Mouse (Mus musculus) hindbrain, postnatal 0 days (tissue): ENCODE results near the gene Calcb. TPM values are rescaled to one million over a fixed set of nuclear protein-coding genes. Genes with fewer than 3 reads are reported as not detected.

ENCODE experiments used
- ATAC-seq: fragments of 200-750 bp; cut with Nextera tagmentation; 2 replicates; pipeline ENCODE4 v1.8.0; 2017; ENCODE audit warnings: mild to moderate bottlenecking, moderate TSS enrichment, moderate library complexity
- DNase-seq: peaks from one replicate; pipeline ENCODE4 v3.0.0-alpha.2; 2015; ENCODE audit warnings: low spot score
- H3K27ac ChIP-seq: fragments of 300-500 bp; sonication (generic); 2 replicates; pipeline ENCODE4 v1.5.1; 2014; ENCODE audit warnings: mild to moderate bottlenecking
- H3K27me3 ChIP-seq: fragments of 300-500 bp; sonication (generic); 2 replicates; pipeline ENCODE4 v1.6.1; 2014; ENCODE audit warnings: low read length, mixed read lengths; ENCODE audit not compliant: insufficient read depth
- H3K36me3 ChIP-seq: fragments of 300-500 bp; sonication (generic); 2 replicates; pipeline ENCODE4 v1.6.1; 2014; ENCODE audit warnings: low read length, mixed read lengths; ENCODE audit not compliant: insufficient read depth
- H3K4me1 ChIP-seq: fragments of 300-500 bp; sonication (generic); 2 replicates; pipeline ENCODE4 v1.6.1; 2014; ENCODE audit warnings: antibody characterized with exemption, low read length, mixed read lengths; ENCODE audit not compliant: insufficient read depth
- H3K4me2 ChIP-seq: fragments of 300-500 bp; sonication (generic); 2 replicates; pipeline ENCODE4 v1.6.1; 2014; ENCODE audit warnings: low read depth, mild to moderate bottlenecking, low read length, moderate library complexity, mixed read lengths
- H3K4me3 ChIP-seq: fragments of 300-500 bp; sonication (generic); 2 replicates; pipeline ENCODE4 v1.5.1; 2014; ENCODE audit warnings: low read length
- H3K9ac ChIP-seq: fragments of 300-500 bp; sonication (generic); replicated peaks from 2 replicates; pipeline ENCODE4 v1.6.1; 2014; ENCODE audit warnings: mild to moderate bottlenecking, low read length, moderate library complexity, mixed read lengths
- H3K9me3 ChIP-seq: fragments of 300-500 bp; sonication (generic); 2 replicates; pipeline ENCODE4 v1.6.1; 2016; ENCODE audit warnings: low read length, mixed read lengths
- CTCF ChIP-seq: IDR thresholded peaks from 2 replicates; pipeline ENCODE4 v1.5.1; 2016; ENCODE audit warnings: antibody characterized with exemption, control low read depth, low read depth
- WGBS: fragments of 180-500 bp; shearing (Covaris S2); extraction: QIAGEN DNeasy Blood & Tissue Kit; methylation state at CpG from one replicate; pipeline ENCODE4 v1.1.7; 2014; 5-methylcytosine and 5-hydroxymethylcytosine counted together
- polyA plus RNA-seq: library from polyadenylated mRNA; unstranded; fragments of >200 nt; fragmentation: Nextera tagmentation; extraction: Ambion mirVana; gene quantifications from 2 replicates; pipeline ENCODE4 v1.2.1, GENCODE M21; 2015
- total RNA-seq: library from RNA; depleted of rRNA; stranded (reverse); fragments of >200 nt; gene quantifications from 2 replicates; pipeline ENCODE4 v1.2.3, GENCODE M21; 2014

Gene Calcb
- total and polyA plus RNA-seq, 2 experiments from 2014 or later = 11.5 to 13.0 TPM

DNA sequence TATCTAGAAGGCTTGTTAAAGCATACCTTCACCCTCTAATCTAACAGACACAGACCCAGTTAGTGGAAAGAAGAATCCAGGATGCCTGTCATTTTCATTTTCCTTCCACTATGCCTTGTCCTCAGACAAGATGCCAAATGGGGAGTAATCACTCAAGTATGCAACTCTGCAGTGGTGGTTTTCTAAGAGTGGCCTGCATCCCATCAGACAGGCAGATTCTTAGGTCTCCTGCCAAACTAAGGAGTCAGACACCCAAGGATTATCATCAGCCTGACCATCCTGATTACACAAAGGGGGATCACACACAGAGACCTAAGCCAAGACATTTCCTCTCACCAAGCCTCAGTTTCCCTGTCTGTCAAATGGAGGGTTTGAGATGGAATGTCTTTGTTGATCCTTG is 19.7 kb downstream of the Calcb start:
- H3K9ac ChIP-seq = no peak overlapping the region
- no peaks in the 10 kb centered on the region for H3K9me3 ChIP-seq
- no peaks in the 10 kb centered on the region for H3K36me3 ChIP-seq
- no peaks in the 10 kb centered on the region for H3K27me3 ChIP-seq
- no peaks in the 10 kb centered on the region for H3K4me1 ChIP-seq
- H3K4me2 ChIP-seq = no peak overlapping the region
- no peak for TF ChIP-seq CTCF
- DNase-seq (no peak), ATAC-seq (no peak)
- no peak overlapping the region for H3K27ac ChIP-seq
- no peak overlapping the region for H3K4me3 ChIP-seq

DNA sequence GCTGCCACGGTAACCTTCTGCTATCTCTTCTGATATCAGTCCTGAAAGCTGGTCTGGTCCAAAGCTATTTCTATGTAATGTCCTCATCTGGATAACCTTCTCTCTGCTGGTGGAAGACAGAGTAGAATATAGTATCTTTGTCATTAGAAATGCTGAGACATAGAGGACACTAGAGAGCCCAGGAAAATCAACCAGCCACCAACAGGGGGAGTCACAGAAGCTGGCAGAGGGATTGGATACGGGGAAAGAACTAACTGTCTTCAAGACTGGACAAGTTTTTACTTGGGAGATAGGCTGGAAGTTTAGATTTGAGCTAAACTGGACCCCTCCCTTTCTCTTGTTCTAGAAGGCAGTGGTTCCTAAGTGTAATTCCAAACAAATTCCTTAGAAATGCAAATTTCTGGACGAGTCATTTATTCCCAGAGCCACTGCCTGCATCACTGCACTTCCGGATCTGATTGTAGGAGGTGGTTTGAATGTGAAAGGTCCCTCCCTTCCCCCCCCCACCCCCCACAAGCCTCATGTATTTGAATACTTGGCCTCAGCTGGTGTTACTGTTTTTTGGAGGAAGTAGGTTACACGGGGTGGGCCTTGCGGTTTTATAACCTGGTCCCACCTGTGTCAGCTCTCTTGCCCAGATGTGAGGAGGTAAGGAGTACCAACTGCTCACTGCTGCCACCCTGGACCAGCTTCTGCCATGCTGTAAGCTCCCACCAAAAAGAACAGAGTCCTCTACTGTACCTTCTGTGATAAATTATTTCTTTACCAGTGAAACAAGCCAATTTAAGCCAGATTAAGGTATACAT is 22.1 kb downstream of the Calcb start:
- WGBS = 45% methylated on average over 6 of the region's 6 CpGs
- no peak for ATAC-seq
- H3K9ac ChIP-seq = no peak overlapping the region

DNA sequence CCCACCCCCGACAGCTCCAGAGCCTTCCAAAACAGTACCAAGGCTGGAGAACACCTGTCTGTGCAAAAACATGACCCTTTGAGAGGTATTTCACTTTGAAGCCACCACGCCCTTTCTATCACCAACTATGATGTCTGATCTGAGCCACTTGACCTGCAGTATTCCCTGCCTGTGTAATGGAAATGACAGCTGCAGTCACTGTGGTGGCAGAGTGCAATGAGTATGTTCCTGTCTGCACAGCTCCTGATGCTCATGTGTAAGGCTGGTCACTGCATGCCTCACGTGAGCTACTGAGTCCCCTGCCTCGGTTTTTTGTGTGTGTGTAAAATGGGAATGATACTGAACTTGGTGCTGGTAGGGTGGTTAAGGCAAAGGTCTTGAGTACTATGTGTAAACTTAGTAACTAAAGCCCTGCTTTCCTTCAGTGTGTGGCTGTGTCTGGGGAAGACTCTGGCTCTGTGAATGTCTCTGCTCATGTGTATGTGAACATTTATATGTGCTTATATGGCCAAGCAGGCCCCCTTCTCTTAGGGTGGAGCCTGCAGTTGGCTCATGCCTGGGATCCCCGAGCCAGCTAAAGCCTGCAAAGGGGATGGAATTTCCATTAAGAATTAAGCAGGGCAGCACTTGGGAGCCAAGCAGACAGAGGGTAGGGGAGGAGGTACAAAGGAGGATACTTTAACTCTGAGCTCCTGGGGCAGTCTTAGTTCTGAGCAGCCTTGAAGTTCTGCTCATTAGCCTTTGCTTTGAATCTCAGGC is 24.8 kb downstream of the Calcb start, which contains the start of gene Insc:
Gene Insc, plus strand, starts transcription at position 673 of the 759 bp plus-strand sequence.
- Histone ChIP-seq H3K27ac (no peak within 1 kb of the TSS), H3K4me2 (no peak within 1 kb of the TSS), H3K4me3 (no peak within 1 kb of the TSS), H3K4me1 (0 out of 2 replicates have a peak, but pooled peaks cover 8% of the 10 kb centered on the region), H3K36me3 (no peaks in the 10 kb centered on the region), H3K27me3 (no peaks in the 10 kb centered on the region), H3K9ac (no peak within 1 kb of the TSS), H3K9me3 (no peaks in the 10 kb centered on the region)
- ATAC-seq (no peak), DNase-seq (no peak)
- no peak for TF ChIP-seq CTCF
- WGBS = 72% methylated on average over 5 of the region's 5 CpGs

More for the DNA sequence above, 22.1 kb downstream of the Calcb start:
- H3K4me1 ChIP-seq = 0 out of 2 replicates have a peak, but pooled peaks cover 7% of the 10 kb centered on the region
- DNase-seq = peak; percentile 29
- H3K27ac ChIP-seq = no peak overlapping the region
- no peaks in the 10 kb centered on the region for H3K27me3 ChIP-seq
- H3K4me3 ChIP-seq = no peak overlapping the region
- peak; percentile 43 for TF ChIP-seq CTCF
- H3K36me3 ChIP-seq = no peaks in the 10 kb centered on the region
- no peak overlapping the region for H3K4me2 ChIP-seq
- no peaks in the 10 kb centered on the region for H3K9me3 ChIP-seq

DNA sequence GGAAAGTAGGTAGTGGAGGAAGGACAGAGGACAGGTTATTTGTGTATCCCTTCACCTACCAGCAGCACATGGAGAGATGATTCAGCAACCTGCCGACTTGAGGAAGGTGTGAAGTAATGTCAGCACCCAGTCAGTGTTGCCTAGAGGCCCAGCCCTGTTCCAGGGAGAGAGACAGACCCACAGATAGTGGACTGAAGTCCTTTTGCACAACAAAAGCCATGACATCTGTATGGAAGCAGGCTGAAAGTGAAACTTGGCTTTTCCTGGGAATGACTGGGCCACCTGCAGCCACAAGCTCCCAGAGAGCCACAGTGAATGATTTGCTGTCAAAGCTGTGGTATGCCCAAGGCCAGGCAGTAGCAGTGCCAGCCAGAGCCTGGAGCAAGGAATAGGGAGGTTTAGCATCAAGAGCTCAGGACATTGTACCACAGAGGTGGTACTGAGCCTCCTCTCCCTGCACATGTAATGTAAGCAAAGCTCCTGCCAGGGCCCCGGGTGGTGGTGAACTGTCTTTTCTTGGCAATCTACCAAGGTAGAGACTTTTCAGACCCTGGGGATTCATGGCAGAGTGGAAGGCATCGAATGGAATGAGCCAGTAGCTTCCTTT is 26.3 kb downstream of the Calcb start:
- Histone ChIP-seq H3K27ac (no peak overlapping the region), H3K4me3 (no peak overlapping the region), H3K4me1 (0 out of 2 replicates have a peak, but pooled peaks cover 8% of the 10 kb centered on the region), H3K9ac (no peak overlapping the region), H3K27me3 (no peaks in the 10 kb centered on the region), H3K4me2 (peak overlapping the region; percentile 71), H3K9me3 (no peaks in the 10 kb centered on the region), H3K36me3 (no peaks in the 10 kb centered on the region)
- no peak for TF ChIP-seq CTCF
- ATAC-seq (no peak; the same call in 1 of the 2 replicates), DNase-seq (peak; percentile 18)
- 35% methylated on average over 3 of the region's 3 CpGs for WGBS

DNA sequence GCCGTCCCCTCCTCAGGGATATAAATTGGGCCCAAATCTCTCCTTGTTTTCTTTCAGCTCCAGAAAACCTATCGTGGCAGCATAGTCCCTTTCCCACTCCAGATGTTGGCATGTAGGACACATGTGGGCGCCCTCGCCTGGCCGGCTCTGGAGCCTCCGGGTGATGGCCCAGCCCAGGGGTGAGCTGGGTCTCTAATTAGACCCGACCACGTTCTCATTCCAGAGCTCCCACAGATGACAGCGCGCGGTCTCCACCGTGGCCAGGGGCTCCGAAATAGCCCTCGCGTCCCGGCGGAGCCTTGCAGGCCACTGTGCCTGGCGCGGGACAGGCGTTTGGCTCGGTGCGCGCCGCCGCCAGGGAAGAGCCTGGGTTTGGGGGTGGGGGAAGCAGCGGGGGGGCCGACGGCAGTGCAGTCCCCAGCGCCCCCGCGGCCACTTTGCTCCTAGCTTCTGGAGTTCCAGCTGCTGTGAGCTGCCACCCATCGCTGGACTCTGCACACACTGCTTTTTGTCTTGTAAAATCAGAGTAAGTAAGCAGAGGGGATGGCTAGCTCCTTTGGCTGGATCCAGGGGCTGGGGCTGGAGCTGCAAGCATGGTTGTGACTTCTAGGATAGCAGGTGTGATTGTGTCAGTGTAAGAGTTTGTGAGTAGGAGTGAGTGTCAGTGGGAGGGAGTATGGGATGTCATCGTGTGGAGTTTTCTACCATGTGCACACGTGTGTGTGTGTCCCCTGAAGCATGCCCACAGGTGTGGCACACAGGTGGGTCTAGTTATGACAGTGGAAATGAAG is 27.2 kb downstream of the Calcb start:
- Histone ChIP-seq H3K27me3 (no peaks in the 10 kb centered on the region), H3K27ac (0 out of 2 replicates have a peak overlapping the region, but pooled peaks have one; percentile 11), H3K9ac (peak overlapping the region; percentile 44), H3K4me3 (peak overlapping the region; percentile 39), H3K36me3 (no peaks in the 10 kb centered on the region), H3K4me1 (0 out of 2 replicates have a peak, but pooled peaks cover 8% of the 10 kb centered on the region), H3K9me3 (no peaks in the 10 kb centered on the region), H3K4me2 (peak overlapping the region; percentile 71)
- peak; percentile 20; the same call in 1 of the 2 replicates for TF ChIP-seq CTCF
- WGBS = 4% methylated on average over 34 of the region's 34 CpGs
- ATAC-seq = peak; percentile 83
- peak; percentile 54 for DNase-seq

DNA sequence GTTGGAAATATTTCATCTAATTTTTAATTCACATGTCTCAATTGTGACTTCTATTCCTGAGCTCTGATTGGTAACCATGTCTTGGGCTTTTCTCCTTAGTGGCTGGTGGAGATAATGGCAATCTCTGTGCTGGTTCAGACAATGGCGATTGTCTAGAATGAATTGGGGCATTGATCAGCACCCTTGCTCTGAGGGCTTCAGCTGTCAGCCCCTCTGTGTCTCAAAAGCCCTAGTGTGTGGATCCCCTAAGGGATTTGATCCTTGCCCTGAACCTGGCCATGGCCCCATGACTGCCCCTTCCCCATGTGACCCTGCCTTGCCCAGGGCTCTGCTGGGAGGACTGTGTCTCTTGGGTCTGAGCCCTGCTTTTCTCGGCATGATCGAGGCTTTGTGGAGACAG is 29.2 kb downstream of the Calcb start:
- Histone ChIP-seq H3K36me3 (no peaks in the 10 kb centered on the region), H3K27me3 (no peaks in the 10 kb centered on the region), H3K9me3 (no peaks in the 10 kb centered on the region), H3K9ac (no peak overlapping the region), H3K4me2 (no peak overlapping the region), H3K4me1 (0 out of 2 replicates have a peak, but pooled peaks cover 8% of the 10 kb centered on the region), H3K4me3 (no peak overlapping the region), H3K27ac (no peak overlapping the region)
- DNase-seq (no peak), ATAC-seq (no peak)
- no peak for TF ChIP-seq CTCF
- WGBS = 44% methylated on average over 3 of the region's 3 CpGs
